Mouse (Mus musculus) lung, adult 2 months (tissue): ENCODE results near the gene Gm20388. TPM values are rescaled to one million over a fixed set of nuclear protein-coding genes. Genes with fewer than 3 reads are reported as not detected.

Experiments used
- DNase-seq: peaks from one replicate; pipeline ENCODE4 v3.0.0; 2022
- H3K4me1 ChIP-seq: fragments of 200-500 bp; 2 replicates; pipeline ENCODE4 v1.6.1; 2011; ENCODE audit warnings: low read length; ENCODE audit not compliant: control insufficient read depth, insufficient read depth
- H3K4me3 ChIP-seq: fragments of 200-500 bp; replicated peaks from 2 replicates; pipeline ENCODE3; 2011; ENCODE audit warnings: low read depth, mild to moderate bottlenecking, control low read depth, low read length; ENCODE audit errors: extremely low read depth
- CTCF ChIP-seq: fragments of 200-500 bp; IDR thresholded peaks from 2 replicates; pipeline ENCODE4 v1.5.1; 2011; ENCODE audit warnings: mild to moderate bottlenecking, low read length, control low read depth; ENCODE audit not compliant: insufficient read depth
- POLR2A ChIP-seq: fragments of 200-500 bp; IDR thresholded peaks from 2 replicates; pipeline ENCODE4 v1.6.1; 2011; ENCODE audit warnings: low read depth, mild to moderate bottlenecking, control low read depth, low read length, borderline replicate concordance; ENCODE audit errors: extremely low read depth
- WGBS: fragments of 180-500 bp; shearing (Covaris S2); methylation state at CpG from one replicate; pipeline ENCODE4 v1.1.7; 2018; 5-methylcytosine and 5-hydroxymethylcytosine counted together
- polyA plus RNA-seq: library from polyadenylated mRNA; depleted of rRNA; stranded (reverse); fragments of >200 nt; gene quantifications from 2 replicates; pipeline ENCODE4 v1.2.3, GENCODE M21; 2012

Gene Gm20388
- polyA plus RNA-seq, 1 experiment, result 67.8 TPM

DNA sequence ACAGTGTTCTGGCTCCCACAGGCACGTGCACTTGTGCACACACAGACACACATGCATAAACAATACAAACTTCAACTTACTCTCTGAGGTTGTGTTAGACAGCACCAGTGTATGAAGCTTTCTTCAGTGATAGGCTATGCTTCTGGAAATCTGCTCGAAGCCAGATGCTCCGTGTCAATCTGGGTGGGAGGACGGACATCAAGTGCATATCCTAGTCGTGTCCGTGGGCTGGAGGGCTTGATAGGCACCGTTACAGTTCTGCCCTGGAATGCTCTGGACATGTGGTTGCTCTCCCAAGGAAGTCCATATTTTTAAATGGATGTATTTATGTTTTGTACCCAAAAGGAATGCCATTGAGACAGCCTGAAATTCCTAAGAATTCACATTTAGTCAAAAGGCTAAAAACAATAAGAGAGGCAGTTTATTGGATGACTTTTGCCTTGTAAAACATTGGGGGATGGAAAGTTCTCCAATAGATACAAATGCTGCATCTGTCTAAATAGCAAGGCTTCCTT lies 2178.6 kb downstream of the Gm20388 start:
- no peak for TF ChIP-seq POLR2A
- no peak for TF ChIP-seq CTCF
- no peak for DNase-seq
- no peak overlapping the region for H3K4me3 ChIP-seq
- H3K4me1 ChIP-seq, result no peaks in the 10 kb centered on the region
- 78% methylated on average over 7 of the region's 7 CpGs for WGBS

DNA sequence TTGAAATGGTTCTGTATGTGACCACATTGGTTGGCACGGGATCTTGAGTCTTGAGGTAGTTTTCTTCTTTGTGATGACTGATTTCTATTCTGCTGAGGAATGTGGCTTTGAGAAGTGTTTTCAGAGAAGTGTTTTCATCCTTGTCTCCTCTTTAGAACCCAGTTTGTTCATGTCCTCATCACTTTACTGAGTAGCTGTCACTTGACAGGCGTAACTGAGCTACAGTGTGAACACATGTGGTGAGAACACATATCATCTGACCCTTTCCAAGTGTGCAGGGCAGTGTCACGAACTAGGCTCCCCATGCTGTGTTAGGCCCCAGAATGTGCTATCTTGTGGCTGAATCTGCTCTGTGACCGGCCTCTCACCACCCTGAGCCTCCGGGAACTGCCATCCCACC lies 2181.8 kb downstream of the Gm20388 start:
- Histone ChIP-seq H3K4me3 (no peak overlapping the region), H3K4me1 (no peaks in the 10 kb centered on the region)
- 57% methylated on average over 5 of the region's 5 CpGs for WGBS
- no peak for DNase-seq
- no peak for TF ChIP-seq POLR2A
- no peak for TF ChIP-seq CTCF

DNA sequence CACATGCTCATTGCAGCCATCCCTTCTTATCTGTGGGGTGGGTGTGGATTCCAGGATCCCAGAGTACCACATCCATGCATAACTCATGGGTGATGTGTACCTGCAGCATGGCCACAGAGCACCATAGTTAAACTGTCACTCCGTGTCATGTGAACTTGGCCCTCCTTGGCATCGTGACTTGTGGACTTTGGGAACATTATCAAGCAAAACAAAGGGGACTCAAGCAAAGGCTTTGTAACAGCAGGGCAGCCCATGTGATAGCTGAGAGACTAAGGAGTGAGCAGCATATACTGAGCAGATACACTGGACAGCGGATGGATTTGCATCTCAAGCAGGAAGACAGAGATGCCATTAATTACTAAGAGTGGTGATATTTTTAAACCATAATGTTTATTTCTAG lies 2188.1 kb downstream of the Gm20388 start:
- DNase-seq, result no peak
- Histone ChIP-seq H3K4me1 (no peaks in the 10 kb centered on the region), H3K4me3 (no peak overlapping the region)
- 66% methylated on average over 3 of the region's 3 CpGs for WGBS
- no peak for TF ChIP-seq POLR2A
- TF ChIP-seq CTCF, result no peak

DNA sequence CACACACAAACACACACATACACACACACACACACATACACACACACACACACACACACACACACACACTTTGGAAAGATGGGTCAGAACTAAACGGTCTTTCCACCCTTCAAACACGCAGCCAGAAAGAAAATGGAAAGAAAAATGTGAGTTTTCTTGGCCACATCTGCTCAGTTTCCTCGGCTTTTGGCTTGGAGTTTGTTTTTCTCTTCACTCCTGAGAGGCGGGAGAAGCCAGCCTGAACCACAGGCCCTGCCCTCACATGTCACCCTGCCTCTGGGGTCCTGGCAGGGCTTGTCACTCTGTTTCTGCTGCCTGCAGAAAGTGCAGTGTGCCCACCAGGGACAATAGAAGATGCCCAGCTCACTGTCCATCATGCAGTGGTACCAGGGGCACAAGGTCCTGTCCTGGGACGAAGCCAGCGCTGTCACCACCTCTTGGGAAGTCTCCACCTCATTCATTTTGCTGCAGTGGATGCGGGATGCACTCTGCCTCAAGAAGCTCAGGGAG lies 2189.1 kb downstream of the Gm20388 start:
- no peak overlapping the region for H3K4me3 ChIP-seq
- no peak for TF ChIP-seq POLR2A
- TF ChIP-seq CTCF, result no peak
- no peaks in the 10 kb centered on the region for H3K4me1 ChIP-seq
- WGBS, result 57% methylated on average over 7 of the region's 7 CpGs
- DNase-seq, result no peak

DNA sequence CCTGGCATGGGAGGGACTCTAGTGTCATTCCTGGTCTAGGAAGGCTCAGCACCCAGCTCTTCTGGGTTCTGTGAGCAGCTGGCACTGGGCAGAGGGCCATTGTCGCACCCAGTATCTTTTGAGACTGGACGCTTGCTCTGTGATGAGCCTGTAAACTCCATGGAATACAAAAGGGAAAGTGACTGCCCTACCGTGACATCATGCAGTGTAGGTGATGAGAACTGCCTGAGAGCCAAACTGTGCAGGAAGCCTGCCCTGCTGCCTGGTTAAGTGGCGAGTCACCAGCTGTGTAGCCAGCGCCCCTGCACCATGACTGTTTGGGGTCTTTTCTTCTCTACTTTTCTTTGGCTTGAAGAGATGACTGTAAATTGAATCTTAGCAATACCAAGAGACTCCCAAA lies 2191.2 kb downstream of the Gm20388 start:
- 61% methylated on average over 5 of the region's 5 CpGs for WGBS
- Histone ChIP-seq H3K4me1 (no peaks in the 10 kb centered on the region), H3K4me3 (no peak overlapping the region)
- TF ChIP-seq POLR2A (no peak), CTCF (no peak)
- DNase-seq, result no peak

DNA sequence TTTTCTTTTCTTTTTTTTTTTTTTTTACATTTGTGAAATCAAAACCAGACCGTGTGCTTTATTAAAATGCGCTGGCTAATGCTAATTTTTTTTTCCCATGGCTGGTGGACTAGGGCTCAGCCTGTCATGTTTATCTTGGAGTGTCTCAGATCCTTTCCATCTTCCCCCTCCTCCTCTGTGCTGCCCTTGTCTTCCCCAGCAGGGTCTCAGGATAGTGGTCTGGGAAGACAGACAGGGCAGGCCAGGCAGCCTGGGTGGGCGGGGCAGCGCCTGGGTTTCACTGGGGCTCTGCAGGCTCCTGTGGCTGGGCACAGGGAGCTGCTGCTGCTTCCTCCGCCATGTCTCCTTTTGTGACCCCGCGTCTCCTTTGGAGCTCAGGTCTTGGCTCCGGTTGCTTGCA lies 2191.6 kb downstream of the Gm20388 start:
- no peaks in the 10 kb centered on the region for H3K4me1 ChIP-seq
- no peak overlapping the region for H3K4me3 ChIP-seq
- TF ChIP-seq POLR2A (no peak), CTCF (no peak)
- 38% methylated on average over 8 of the region's 8 CpGs for WGBS
- no peak for DNase-seq

DNA sequence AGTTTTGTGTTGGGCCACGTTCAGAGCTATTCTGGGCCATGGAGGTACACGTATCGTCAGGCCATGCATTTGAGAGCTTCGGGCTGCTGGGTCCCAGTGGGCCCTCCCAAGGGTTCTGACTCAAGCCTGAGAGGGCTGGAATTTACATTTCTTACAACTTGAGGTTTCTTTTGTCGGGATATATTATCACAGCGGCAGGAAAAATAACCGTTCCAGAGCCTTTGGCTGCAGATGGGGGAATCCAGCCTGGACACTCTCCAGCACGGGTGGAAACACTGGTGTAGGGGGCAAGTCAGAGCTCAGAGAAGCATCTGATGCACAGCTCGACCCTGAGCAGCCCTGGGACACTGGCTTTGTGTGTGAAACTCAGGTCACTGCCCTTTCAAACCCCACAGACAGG lies 2192.6 kb downstream of the Gm20388 start:
- TF ChIP-seq CTCF (no peak), POLR2A (no peak)
- Histone ChIP-seq H3K4me1 (no peaks in the 10 kb centered on the region), H3K4me3 (no peak overlapping the region)
- no peak for DNase-seq
- WGBS, result 67% methylated on average over 9 of the region's 9 CpGs

DNA sequence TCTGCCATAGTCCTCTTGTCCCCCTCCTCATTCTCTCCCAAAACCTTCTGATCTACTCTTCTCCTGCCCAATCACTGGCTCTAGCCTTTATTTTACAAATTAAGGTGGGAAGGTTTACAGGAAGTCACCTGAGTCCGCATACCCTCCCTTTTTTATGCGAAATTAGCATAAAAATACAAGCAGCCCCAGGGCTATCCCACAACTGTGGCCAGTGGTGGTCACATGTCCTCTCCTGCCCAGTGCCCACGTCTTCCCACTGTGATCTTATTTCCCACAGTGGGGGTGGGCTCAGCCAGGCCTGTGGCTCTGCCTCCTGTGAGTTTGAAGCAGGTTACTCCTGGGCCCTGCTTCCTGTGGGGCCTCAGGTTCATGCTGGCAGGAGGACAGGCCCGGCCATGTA lies 2194.0 kb downstream of the Gm20388 start:
- DNase-seq, result no peak
- H3K4me3 ChIP-seq, result no peak overlapping the region
- WGBS, result 74% methylated on average over 4 of the region's 4 CpGs
- H3K4me1 ChIP-seq, result no peaks in the 10 kb centered on the region
- no peak for TF ChIP-seq POLR2A
- TF ChIP-seq CTCF, result no peak

DNA sequence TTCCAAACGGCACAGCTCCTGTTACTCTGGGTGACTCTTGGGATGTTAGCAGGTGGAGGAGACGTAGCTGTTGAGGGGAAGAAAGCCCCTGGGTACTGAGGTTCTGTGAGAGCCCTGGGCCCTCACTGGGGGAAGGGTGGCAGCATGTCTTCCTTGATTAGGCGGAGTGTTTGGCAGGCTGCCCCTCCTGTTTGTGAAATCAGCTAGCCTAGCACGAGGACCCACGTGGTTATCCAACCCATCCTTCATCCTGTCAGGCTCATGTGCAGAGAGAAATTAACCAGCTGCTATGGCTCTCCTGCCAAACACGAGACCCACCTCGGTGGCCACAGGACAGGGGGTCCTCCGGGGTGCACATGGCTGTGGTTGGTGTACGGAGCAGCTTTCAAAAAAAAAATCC lies 2195.6 kb downstream of the Gm20388 start:
- WGBS, result 24% methylated on average over 9 of the region's 9 CpGs
- TF ChIP-seq POLR2A (no peak), CTCF (no peak)
- no peak overlapping the region for H3K4me3 ChIP-seq
- peak; percentile 37 for DNase-seq
- no peaks in the 10 kb centered on the region for H3K4me1 ChIP-seq

DNA sequence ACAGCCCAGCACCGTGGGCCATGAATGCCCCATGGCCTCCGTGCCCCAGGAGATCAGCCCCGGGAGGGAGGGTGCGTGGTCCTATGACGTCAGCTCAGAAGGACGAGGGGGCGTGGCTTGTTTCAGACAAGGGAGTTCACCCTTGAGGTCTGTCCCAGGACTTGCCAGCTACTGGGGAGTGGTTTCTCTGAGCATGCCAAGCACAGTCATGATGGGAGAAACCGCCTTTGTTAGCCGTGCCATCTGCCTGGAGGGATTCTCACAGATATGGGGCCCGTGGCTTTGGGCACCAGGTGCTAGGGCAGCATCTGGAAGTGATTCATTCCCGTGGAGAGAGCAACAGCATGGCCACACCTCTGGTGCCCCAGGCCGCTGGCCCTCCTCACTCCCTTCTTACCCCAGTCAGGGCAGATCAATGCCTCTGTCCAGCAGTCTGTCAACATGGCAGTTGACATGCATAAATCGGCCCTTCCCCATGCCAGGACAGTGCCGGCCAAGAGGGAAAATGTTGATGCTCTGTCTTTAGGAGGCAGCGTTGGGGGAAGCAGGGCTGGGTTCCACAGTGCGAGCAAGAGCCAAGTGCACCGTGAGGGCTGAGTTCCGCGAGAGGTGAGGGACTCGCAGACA lies 2199.7 kb downstream of the Gm20388 start:
- no peak for TF ChIP-seq POLR2A
- no peak for TF ChIP-seq CTCF
- no peak overlapping the region for H3K4me3 ChIP-seq
- DNase-seq, result no peak
- H3K4me1 ChIP-seq, result no peaks in the 10 kb centered on the region
- WGBS, result 52% methylated on average over 20 of the region's 20 CpGs
